20 mouse cellular contexts compared by ENCODE assay signal in genomic region chr7:132681296-132681695, GRCm38 (mm10).
A peak's percentile ranks its signal among the peaks of the same experiment; 100 is the strongest.
DNase-seq lines count a peak whose midpoint lies in the region; ATAC-seq lines count a peak whose summit lies in the region.
"Had no signal": no experiment of that assay in that cellular context is flagged by ENCODE, and none has a peak within 500 bp of the region (broad histone marks: within the 10 kb centered on the region; RNA-seq: fewer than 3 reads in every experiment).

No protein-coding gene starts in this region.

- H3K4me2 ChIP-seq in midbrain, embryonic 11.5 days = no peak overlapping the region
- H3K4me2 ChIP-seq: forebrain, embryonic 15.5 days; liver, embryonic 11.5 days; midbrain, embryonic 15.5 days had no signal

- peak; percentile 61 to 64 for DNase-seq in heart, postnatal 10 days
- no peak for DNase-seq in heart, adult 8-10 months (ENCODE audit: low spot score)
- peak; percentile 51 for DNase-seq in midbrain, embryonic 11.5 days (ENCODE audit: low spot score, missing footprints)
- no peak for DNase-seq in midbrain, embryonic 10.5 days (ENCODE audit: low spot score)
- DNase-seq in cerebellum, adult 8-10 months = peak; percentile 85
- no peak for DNase-seq in embryo, embryonic 9.5 days (ENCODE audit: extremely low spot score)
- DNase-seq in c-Kit-positive CD71-positive TER-119-positive erythroid progenitor cells, embryonic 14.5 days (ENCODE audit: low spot score) = no peak
- DNase-seq: kidney, adult 8-10 months; kidney, postnatal 4 days; lung, adult 2 months; right cerebral cortex, adult 18-20 months; spleen, adult 18-20 months; thymus, adult 18-20 months had no signal

- ATAC-seq in midbrain, embryonic 11.5 days (ENCODE audit: low FRiP score) = no peak
- ATAC-seq: activated CD4-positive, CD25-positive, alpha-beta regulatory T cell, adult 4 months; forebrain, embryonic 15.5 days; midbrain, embryonic 15.5 days; Patski had no signal

- intact Hi-C loops in heart, postnatal 10 days (cut with DNase I) = no loop called here

- H3K4me1 ChIP-seq in midbrain, embryonic 11.5 days (ENCODE audit: control insufficient read depth, insufficient read depth, low read length) = no peaks in the 10 kb centered on the region
- no peaks in the 10 kb centered on the region for H3K4me1 ChIP-seq in midbrain, embryonic 10.5 days
- H3K4me1 ChIP-seq: forebrain, embryonic 15.5 days; midbrain, embryonic 15.5 days had no signal

- no peak overlapping the region for H3K9ac ChIP-seq in midbrain, embryonic 11.5 days (ENCODE audit: low read length)
- H3K9ac ChIP-seq: forebrain, embryonic 15.5 days; midbrain, embryonic 15.5 days had no signal

- H3K9me3 ChIP-seq in midbrain, embryonic 11.5 days (ENCODE audit: control insufficient read depth, low read length) = no peaks in the 10 kb centered on the region
- H3K9me3 ChIP-seq in midbrain, embryonic 10.5 days (replicated peaks) = no peaks in the 10 kb centered on the region
- H3K9me3 ChIP-seq: forebrain, embryonic 15.5 days; midbrain, embryonic 15.5 days had no signal

- H3K27me3 ChIP-seq in midbrain, embryonic 11.5 days (ENCODE audit: control insufficient read depth, insufficient read depth, low read length) = no peaks in the 10 kb centered on the region
- H3K27me3 ChIP-seq in midbrain, embryonic 10.5 days (ENCODE audit: low read depth, poor library complexity, severe bottlenecking) = no peaks in the 10 kb centered on the region
- H3K27me3 ChIP-seq: forebrain, embryonic 15.5 days; midbrain, embryonic 15.5 days; Patski had no signal

- no peaks in the 10 kb centered on the region for H3K36me3 ChIP-seq in midbrain, embryonic 11.5 days (ENCODE audit: control insufficient read depth, insufficient read depth, low read length)
- H3K36me3 ChIP-seq in midbrain, embryonic 10.5 days = no peaks in the 10 kb centered on the region
- H3K36me3 ChIP-seq: forebrain, embryonic 15.5 days; midbrain, embryonic 15.5 days had no signal

- no peak overlapping the region for H3K4me3 ChIP-seq in midbrain, embryonic 11.5 days (ENCODE audit: low read depth, low read length)
- H3K4me3 ChIP-seq in midbrain, embryonic 10.5 days = no peak overlapping the region
- H3K4me3 ChIP-seq: erythroblast, embryonic 14.5 days; forebrain, embryonic 15.5 days; midbrain, embryonic 15.5 days had no signal

- H3K27ac ChIP-seq in midbrain, embryonic 11.5 days (ENCODE audit: low read depth, low read length) = no peak overlapping the region
- H3K27ac ChIP-seq in midbrain, embryonic 10.5 days (replicated peaks) = no peak overlapping the region
- H3K27ac ChIP-seq: forebrain, embryonic 15.5 days; macrophage; midbrain, embryonic 15.5 days had no signal

- WGBS in midbrain, embryonic 11.5 days = 87% methylated on average over 11 of the region's 11 CpGs
- 92% methylated on average over 11 of the region's 11 CpGs for WGBS in midbrain, embryonic 10.5 days

Comparison
In these comparisons a context has a peak if more than half of its experiments do, and no peak if none do; other contexts are left out.
1. DNase-seq: peak in heart, postnatal 10 days (2 of 2), midbrain, embryonic 11.5 days (single experiment) and cerebellum, adult 8-10 months (single experiment); none in heart, adult 8-10 months (single experiment), midbrain, embryonic 10.5 days (single experiment), embryo, embryonic 9.5 days (single experiment) and c-Kit-positive CD71-positive TER-119-positive erythroid progenitor cells, embryonic 14.5 days (single experiment).